Mouse (Mus musculus) right cerebral cortex, postnatal 36 days (tissue): ENCODE results near the gene Thsd4.

Experiments
- DNase-seq, 2 experiments: peaks; one replicate each; pipeline ENCODE4 v3.0.0; 2022; ENCODE audit warnings: low spot score in 2 of 2, mixed read lengths in 1 of 2

Gene Thsd4

DNA sequence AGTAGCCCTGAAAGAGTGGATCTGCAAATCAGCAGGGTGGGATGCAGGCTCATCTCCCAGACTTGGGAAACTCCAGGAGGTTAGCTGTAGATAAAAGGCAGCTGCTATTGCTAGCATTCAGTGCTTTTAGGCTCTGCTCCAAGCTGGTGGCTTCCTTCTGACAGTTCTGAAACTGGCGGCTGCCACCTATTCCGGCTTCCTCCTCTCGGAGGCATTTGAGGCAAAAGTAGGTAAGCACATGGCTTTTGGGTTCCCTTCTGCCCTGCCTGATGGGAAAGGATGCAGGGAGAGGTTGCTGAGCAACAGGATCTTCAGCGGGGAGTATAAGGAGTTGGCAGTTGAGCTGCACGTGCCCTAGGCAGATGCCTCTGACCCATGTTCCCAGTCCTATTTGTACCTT is 65.2 kb downstream of the Thsd4 start:
- peak; percentile 28 to 38 for DNase-seq

DNA sequence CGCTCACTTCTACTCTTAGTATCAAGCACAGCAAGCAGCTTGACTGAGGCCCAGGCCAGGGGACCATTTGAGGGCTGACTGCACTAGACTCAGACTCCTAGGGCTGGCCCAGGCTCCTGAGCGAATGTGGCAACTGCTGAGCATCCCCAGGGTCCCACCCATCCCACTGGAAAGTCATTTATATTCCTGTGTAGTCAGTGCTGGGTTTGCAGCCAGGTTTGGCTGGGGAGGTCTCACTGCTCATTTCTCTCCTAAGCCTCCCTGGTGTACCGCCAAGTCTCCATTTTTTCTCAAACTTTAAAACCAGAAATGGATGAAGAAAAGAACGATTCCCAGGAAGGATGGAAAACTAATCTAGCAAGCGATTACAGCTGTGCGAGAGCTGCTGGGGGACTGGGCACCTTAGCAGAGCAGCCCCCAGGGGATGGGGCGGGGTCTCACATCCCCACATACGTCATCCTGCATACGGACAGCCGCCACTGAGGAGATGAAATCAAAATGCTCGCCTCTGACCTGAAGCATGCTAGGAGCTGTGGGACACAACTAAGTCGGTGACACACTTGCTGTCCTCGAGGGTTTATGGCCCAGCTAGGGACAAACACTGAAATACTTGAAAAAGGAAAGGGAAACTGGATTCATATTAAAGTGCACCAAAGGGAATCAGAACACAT is 67.3 kb downstream of the Thsd4 start:
- no peak for DNase-seq

- no peak for DNase-seq
Measured at GRCm38 (mm10) chr9:60449498-60449897, 72.3 kb downstream of the Thsd4 start.

DNA sequence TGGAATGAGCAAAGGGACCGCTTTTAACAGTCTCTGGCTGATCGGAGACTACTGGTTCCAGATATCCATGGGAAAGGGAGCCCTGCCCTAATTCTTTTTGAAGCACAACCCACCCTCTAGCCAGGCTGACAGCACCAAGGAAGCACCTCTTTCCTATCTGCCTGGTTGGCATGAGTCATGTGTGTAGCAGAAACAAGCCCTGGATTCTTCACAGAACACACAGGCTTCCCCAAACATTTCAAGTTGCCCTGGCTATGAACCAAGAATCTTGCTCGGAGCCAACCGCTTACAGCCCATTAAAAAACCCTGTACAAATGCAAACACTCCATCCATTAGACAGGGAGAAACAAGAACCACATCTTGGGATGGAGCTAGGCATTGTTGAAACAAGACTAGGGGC is 76.0 kb downstream of the Thsd4 start:
- DNase-seq: no peak

DNA sequence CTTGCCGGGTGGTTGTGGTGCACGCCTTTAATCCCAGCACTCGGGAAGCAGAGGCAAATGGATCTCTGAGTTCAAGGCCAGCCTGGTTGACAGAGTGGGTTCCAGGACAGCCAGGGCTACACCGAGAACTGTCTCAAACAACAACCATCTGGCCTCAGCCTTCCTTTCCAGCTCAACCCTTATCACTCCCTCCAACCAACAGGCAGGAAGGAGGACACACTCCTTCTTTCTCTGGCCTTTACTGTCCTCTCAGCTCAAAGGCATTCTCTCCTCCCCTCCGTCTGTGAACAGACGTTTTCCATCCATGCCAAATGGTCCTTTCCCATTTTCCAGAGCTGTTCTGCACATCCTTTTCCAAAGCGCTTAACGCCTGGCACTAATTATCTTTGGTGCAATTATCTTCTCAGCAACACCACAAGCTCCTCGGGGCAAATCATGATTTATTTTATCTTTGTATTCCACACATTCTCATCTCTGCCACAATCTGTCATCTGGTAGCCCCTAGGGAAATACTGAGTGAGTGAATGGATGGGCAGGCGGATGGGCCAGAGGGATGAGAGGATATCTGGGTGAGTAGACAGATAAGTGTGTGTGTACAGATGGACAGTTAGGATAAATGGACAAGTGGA is 80.5 kb downstream of the Thsd4 start:
- DNase-seq: no peak

DNA sequence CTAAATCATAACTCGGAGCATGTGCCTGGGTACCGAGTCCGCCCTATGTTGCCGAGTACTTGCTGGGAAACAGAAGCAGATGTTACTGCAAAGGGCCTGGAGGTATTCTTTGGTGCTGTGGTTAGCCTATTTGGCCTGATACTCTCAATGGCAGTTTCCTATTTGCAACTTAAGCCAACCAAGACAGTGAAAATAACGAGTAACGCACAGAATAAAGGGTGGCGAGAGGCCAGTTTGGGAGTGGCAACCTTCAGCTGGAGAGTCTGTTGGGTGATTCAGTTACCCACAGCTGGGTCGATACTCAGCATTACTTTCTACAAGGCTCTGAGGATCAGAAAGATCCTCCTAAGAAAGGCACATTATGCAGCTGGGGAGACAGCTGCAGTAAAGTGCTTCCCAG is 81.3 kb downstream of the Thsd4 start:
- DNase-seq: no peak

DNA sequence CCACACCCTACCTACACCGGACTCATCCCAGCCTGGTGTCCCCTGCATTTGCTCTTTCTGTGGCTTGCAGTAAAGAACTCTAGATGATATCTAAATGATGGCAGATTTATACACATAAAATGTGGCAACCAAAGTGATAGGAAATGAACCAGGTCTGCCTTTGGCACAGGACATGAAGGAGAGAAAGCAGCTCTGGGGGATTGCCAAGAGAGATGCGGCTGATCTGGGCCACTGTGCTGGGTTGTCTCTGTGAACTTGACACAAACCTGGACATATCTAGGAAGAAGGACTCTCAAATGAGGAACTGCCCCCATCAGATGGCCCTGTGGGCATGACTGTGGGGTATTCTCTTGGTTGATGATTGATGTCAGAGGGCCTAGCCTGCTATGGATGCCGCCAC is 85.6 kb downstream of the Thsd4 start:
- no peak for DNase-seq

GRCm38 (mm10) chr9:60434093-60434492 is 87.8 kb downstream of the Thsd4 start:
- no peak for DNase-seq

DNA sequence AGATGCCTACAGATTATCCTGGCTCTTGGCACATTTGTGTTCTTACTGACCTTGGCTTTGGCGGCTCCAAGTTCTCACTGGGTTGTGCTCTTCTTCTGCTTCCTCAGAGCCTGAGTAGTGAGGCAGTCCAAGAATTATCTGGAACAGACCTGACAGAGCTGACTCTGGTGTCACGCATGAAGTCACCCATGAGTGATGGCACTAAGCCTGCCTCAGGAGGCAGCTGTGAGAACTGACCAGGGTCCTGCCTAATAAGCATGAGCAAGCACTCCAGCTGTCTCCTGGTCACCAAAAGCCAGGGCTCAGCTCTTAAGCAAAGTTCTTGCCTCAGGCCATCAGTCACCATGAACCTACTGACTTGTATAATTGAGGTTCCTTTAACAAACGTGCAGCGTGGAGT is 89.9 kb downstream of the Thsd4 start:
- DNase-seq: no peak

DNA sequence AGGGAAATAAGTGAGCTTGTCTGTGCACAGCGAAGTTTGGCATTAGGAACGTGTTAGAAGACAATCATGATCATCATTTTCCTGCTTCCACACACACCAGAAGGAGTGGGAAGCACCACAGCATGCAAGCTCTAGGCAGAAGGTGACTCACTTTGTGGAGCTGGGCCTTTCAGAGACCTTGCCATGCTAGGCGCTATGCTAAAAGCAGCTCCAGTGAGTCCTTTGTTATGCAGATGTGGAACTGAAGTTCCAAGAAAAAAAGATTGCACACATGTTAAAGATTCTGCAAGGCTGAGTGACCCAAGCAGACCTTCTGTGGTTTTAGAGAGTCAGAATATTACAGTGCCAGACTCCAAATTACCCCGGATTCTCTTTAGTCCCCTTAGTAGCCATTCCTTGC is 91.8 kb downstream of the Thsd4 start:
- no peak for DNase-seq

DNA sequence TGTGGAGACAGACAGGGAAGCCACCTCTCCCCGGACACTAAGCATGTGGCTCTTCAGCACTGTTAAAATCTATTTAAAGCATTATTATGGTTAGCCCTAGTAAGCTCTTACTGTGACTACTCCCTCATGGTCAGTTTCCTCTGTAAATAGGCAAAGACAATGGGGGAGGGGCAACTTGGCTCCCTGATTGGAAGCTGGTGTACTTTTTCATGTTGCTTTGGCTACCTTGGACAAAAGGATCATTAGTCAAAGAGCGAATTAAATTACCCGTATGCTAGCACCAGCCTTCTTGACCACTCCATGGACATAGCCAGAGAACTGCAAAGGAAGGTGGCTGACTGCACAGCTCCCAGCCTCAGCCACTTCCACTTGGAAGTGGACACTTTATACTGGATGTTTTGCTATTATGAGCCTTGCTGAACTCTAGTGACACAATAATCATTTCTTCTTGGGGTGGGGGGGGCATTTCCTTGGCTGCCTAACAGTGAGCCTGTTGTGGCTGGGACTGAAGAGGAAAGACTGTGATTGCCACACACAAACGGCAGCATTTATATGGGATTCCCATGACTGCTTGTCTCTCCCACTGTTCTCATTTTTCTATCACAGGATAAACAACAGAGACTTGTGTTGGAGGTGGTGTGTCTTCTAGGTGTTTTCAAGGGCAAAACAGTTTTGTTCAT is 107.6 kb downstream of the Thsd4 start:
- DNase-seq: no peak

- no peak for DNase-seq
Measured at GRCm38 (mm10) chr9:60410872-60411635, 110.8 kb downstream of the Thsd4 start.

DNA sequence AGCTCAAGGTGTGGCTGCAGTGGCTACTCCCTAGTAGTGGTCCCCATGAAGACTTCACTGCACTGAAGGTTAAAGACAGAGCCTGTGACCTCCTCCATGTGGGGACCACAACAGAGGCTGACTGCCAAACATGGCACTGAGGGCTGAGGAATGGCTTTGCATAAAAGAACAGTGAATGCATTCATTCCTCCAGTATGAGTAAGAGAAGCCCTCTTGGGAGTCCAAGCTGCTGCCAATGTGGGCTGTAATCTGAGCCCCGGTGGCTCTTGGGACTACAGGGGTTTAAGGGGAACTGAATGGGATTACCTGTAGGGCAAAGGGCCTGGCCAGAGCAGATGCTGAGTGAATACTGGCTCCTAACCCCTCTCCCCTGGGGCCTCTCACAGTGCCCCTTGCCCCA is 114.5 kb downstream of the Thsd4 start:
- no peak for DNase-seq

DNA sequence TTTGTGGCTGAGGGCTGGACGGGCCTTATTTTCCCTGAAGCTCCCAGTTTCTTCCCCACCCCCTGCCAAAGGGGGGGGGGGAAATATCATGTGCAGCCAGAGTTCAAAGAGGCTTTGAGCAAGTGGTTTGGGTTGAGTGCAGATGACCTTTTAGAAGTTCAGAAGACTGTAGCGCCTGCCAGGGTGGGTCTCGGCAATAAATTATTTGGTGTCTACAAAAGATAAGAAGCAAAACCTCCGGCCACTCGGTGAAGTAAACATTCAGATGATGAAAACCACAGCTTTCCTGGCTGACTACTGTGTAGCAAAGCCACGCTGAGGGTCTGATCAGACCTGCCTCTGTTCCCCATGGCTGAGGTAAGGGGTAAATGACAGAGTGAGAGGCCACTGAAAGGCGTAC is 116.1 kb downstream of the Thsd4 start:
- DNase-seq: no peak

DNA sequence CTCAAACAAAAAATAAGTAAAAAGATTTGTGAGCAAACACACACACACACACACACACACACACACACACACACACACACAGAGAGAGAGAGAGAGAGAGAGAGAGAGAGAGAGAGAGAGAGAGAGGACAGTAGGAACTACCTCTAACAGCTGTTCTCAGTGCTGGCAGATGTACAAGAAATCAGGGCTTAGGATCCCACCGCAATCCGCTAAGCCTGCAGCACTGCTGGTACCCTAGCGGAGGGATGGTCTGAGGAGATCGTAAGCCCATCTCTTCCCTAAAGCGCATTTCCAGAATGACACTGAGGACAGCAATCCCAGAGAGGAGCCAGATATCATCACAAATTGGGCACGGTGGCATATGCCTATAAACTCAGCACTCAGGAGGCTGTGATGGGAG is 119.2 kb downstream of the Thsd4 start:
- no peak for DNase-seq

DNA sequence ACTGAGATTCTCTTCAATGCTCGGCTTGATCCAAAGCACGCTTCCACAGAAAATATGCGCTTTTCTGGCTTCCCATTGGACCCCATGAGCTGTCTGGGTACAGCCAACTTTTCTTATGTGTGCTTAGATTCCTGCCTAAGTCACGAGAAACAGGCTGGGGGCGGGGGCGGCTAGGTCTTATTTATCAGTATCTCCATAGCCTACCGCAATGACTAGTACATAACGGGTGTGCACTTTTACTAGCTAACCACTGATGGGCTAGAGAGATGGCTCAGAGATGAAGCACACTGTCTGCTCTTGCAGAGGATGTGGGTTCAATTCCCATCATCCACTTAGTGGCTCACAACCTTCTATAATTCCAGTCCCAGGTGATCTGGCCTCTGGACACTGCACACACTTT is 121.8 kb downstream of the Thsd4 start:
- DNase-seq: no peak

GRCm38 (mm10) chr9:60398073-60398472 is 123.8 kb downstream of the Thsd4 start:
- no peak for DNase-seq

GRCm38 (mm10) chr9:60396096-60396495 is 125.8 kb downstream of the Thsd4 start:
- no peak for DNase-seq

DNA sequence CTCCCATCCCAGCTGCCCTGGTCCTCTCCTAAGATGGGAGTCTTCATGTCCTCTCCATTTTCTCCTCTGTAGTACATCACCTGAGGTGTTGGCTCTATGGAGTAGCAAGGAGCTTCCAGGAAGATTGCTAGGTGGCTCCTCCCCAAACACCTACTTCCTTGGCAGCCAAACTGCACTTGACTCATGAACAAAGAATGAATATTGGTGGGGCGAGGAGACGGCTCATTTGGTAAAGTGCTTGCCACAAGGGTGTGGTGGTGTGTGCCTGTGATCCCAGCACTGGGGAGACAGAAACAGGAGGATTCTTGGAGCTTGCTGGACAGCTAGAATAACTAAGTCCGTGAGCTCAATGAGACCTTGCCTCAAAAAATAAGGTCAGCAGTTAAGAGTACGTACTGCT is 128.9 kb downstream of the Thsd4 start:
- DNase-seq: no peak

- DNase-seq: no peak
Measured at GRCm38 (mm10) chr9:60384751-60385150, 137.1 kb downstream of the Thsd4 start.

- no peak for DNase-seq
Measured at GRCm38 (mm10) chr9:60382941-60383340, 138.9 kb downstream of the Thsd4 start.

DNA sequence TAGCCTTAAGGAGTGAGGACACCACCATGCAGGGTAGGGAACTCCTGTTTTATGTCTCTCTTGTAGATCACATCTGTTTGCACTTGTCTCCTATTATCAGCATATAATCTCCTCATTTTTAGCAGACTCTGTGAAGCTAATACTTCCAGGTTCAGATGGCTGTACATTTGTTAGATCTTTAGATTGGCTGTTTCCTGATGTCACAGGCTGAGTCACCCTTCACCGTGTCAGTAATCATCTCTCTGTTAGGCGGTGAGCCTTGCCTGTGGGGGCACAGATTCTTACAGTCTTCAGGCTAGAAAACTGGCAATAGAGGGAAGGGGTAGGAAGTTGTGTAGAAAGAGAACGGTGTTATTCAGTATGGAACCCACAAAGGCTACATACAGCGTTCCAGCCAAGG is 139.3 kb downstream of the Thsd4 start:
- DNase-seq: peak in 1 of 2 experiments; percentile 7

DNA sequence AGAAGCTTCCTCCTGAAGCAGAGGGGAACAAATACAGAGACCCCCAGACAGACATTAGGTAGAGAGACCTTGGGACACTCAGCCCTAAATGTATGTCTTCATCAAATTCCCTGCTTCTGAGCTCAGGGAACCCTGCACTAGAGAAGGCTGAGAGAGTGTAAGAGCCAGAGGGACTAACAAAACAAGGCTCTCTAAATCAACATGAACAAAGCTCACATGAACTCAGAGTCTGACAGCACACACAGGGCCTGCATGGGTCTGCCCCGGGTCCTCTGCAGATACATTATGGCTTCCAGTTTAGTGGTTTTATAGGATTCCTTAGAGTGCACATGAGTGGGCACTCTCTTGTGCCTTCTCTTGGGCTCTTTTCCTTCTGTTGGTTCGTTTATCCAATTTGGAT is 140.8 kb downstream of the Thsd4 start:
- no peak for DNase-seq
